In genomic region chr7:140101993-140102860, GRCm38 (mm10) we compare ENCODE assay signal across 8 mouse cellular contexts. TPM values are rescaled to one million over a fixed set of nuclear protein-coding genes. Genes with fewer than 3 reads are reported as not detected.
A peak's percentile ranks its signal among the peaks of the same experiment; 100 is the strongest.
DNase-seq lines count a peak whose midpoint lies in the region; ATAC-seq and TF ChIP-seq lines count a peak whose summit lies in the region.

Fuom (minus strand) TSS chr7:140102441.

- peak within 1 kb of the TSS; percentile 55 for H3K4me2 ChIP-seq in kidney, embryonic 14.5 days (replicated peaks; ENCODE audit: low read depth, low read length)

- no peaks in the 10 kb centered on the region for H3K4me1 ChIP-seq in embryonic fibroblast, embryonic 13.5 days (ENCODE audit: control insufficient read depth, insufficient read depth, low read length)
- peaks cover 7% of the 10 kb centered on the region; the same call in 1 of the 2 replicates for H3K4me1 ChIP-seq in kidney, embryonic 14.5 days (ENCODE audit: control insufficient read depth, insufficient read depth, low read length)

- no peak for TF ChIP-seq CTCF in embryonic fibroblast, embryonic 13.5 days (IDR thresholded peaks at IDR 0.05; ENCODE audit: borderline replicate concordance, insufficient read depth, low read length)

- peak; percentile 94 for ATAC-seq in kidney, embryonic 14.5 days (ENCODE audit: low FRiP score, low TSS enrichment)
- peak; percentile 82 for ATAC-seq in monocyte, adult 5-6 weeks (replicated peaks; ENCODE audit: insufficient number of reproducible peaks, low FRiP score, low TSS enrichment, poor library complexity, severe bottlenecking)

- H3K36me3 ChIP-seq in kidney, embryonic 14.5 days (ENCODE audit: control insufficient read depth, insufficient read depth, low read length) = peaks cover 18% of the 10 kb centered on the region

- no peaks in the 10 kb centered on the region for H3K9me3 ChIP-seq in kidney, embryonic 14.5 days (ENCODE audit: control insufficient read depth, low read length)

- DNase-seq in CD4-positive helper T cell, adult 2 months (ENCODE audit: low read depth, low spot score) = peak; percentile 84
- DNase-seq in brain, adult 2 months (ENCODE audit: low read depth, low spot score) = peak; percentile 95
- peak; percentile 86 to 89 for DNase-seq in heart, adult 9 months (ENCODE audit: low spot score in 2 of 2)
- DNase-seq in liver = peak; percentile 85
- DNase-seq in spleen, postnatal 36 days (ENCODE audit: low spot score in 2 of 2) = peak; percentile 76 to 82

- TF ChIP-seq POLR2A in embryonic fibroblast, embryonic 13.5 days (IDR thresholded peaks at IDR 0.05; ENCODE audit: low read depth, low read length) = peak; percentile 65

- 1% methylated on average over 30 of the region's 30 CpGs for WGBS in kidney, embryonic 14.5 days

- no peak within 1 kb of the TSS for H3K27ac ChIP-seq in embryonic fibroblast, embryonic 13.5 days (ENCODE audit: insufficient read depth, low read length)
- H3K27ac ChIP-seq in kidney, embryonic 14.5 days (ENCODE audit: low read depth, low read length) = no peak within 1 kb of the TSS

- H3K27me3 ChIP-seq in kidney, embryonic 14.5 days (ENCODE audit: control insufficient read depth, insufficient read depth, low read length) = no peaks in the 10 kb centered on the region

- H3K4me3 ChIP-seq in embryonic fibroblast, embryonic 13.5 days (ENCODE audit: insufficient read depth, low read length) = peak within 1 kb of the TSS; percentile 38
- H3K4me3 ChIP-seq in kidney, embryonic 14.5 days (ENCODE audit: low read length) = peak within 1 kb of the TSS; percentile 36

- H3K9ac ChIP-seq in kidney, embryonic 14.5 days (ENCODE audit: low read depth, low read length) = peak within 1 kb of the TSS; percentile 40

RNA-seq across cellular contexts. Expression of gene Fuom, which starts in this region (rescaled TPM):
- polyA plus RNA-seq in embryonic fibroblast, embryonic 13.5 days (2011; ENCODE audit: insufficient read length, low read depth, missing spikeins) = 15.1 and 29.3 TPM in 2 replicates
- polyA plus RNA-seq in kidney, embryonic 14.5 days (2014; fragmentation: Nextera tagmentation; extraction: Ambion mirVana) = 32.4 and 36.2 TPM in 2 replicates
- 2.8 to 7.7 TPM (median 4.5 TPM) in 3 replicates for total RNA-seq in monocyte, adult 5-6 weeks (2017)
